Mouse (Mus musculus) kidney, adult 2 months (tissue): ENCODE data around the gene Dglucy. TPM values are rescaled to one million over a fixed set of nuclear protein-coding genes. Genes with fewer than 3 reads are reported as not detected.
A peak's percentile ranks its signal among the peaks of the same experiment; 100 is the strongest.

Experiments
- DNase-seq: peaks from one replicate; pipeline ENCODE4 v3.0.0; 2021
- H3K27ac ChIP-seq: fragments of 200-500 bp; 2 replicates; pipeline ENCODE4 v1.5.1; 2012; ENCODE audit warnings: low read depth, low read length, control low read depth, inconsistent platforms; ENCODE audit not compliant: insufficient read depth
- H3K27me3 ChIP-seq: fragments of 200-500 bp; replicated peaks from 2 replicates; pipeline ENCODE4 v1.6.1; 2012; ENCODE audit warnings: mild to moderate bottlenecking, moderate library complexity, low read length, inconsistent platforms; ENCODE audit not compliant: control insufficient read depth, insufficient read depth
- H3K36me3 ChIP-seq: fragments of 200-500 bp; 2 replicates; pipeline ENCODE4 v1.6.1; 2012; ENCODE audit warnings: mild to moderate bottlenecking, moderate library complexity, low read length, inconsistent platforms; ENCODE audit not compliant: control insufficient read depth, insufficient read depth
- H3K4me1 ChIP-seq: fragments of 200-500 bp; 2 replicates; pipeline ENCODE4 v1.6.1; 2011; ENCODE audit warnings: low read length; ENCODE audit not compliant: control insufficient read depth, insufficient read depth
- H3K4me3 ChIP-seq: fragments of 200-500 bp; 2 replicates; pipeline ENCODE4 v1.5.1; 2011; ENCODE audit warnings: mild to moderate bottlenecking, low read depth, low read length, control low read depth; ENCODE audit not compliant: insufficient read depth
- CTCF ChIP-seq: fragments of 200-500 bp; conservative IDR thresholded peaks from 2 replicates; pipeline ENCODE4 v1.5.1; 2011; ENCODE audit warnings: low read depth, mild to moderate bottlenecking, control low read depth, low read length, moderate library complexity, mixed read lengths; ENCODE audit not compliant: insufficient read depth, insufficient read length
- POLR2A ChIP-seq: fragments of 200-500 bp; IDR thresholded peaks from one replicate; pipeline ENCODE4 v1.6.1; 2011; ENCODE audit warnings: low read depth, low read length, control low read depth
- WGBS: fragments of 180-500 bp; shearing (Covaris S2); methylation state at CpG from one replicate; pipeline ENCODE4 v1.1.7; 2018; 5-methylcytosine and 5-hydroxymethylcytosine counted together
- polyA plus RNA-seq: library from polyadenylated mRNA; depleted of rRNA; stranded (reverse); fragments of >200 nt; gene quantifications from 2 replicates; pipeline ENCODE4 v1.2.3, GENCODE M21; 2012

Dglucy gene
- polyA plus RNA-seq, 1 experiment: 88.1 TPM

DNA sequence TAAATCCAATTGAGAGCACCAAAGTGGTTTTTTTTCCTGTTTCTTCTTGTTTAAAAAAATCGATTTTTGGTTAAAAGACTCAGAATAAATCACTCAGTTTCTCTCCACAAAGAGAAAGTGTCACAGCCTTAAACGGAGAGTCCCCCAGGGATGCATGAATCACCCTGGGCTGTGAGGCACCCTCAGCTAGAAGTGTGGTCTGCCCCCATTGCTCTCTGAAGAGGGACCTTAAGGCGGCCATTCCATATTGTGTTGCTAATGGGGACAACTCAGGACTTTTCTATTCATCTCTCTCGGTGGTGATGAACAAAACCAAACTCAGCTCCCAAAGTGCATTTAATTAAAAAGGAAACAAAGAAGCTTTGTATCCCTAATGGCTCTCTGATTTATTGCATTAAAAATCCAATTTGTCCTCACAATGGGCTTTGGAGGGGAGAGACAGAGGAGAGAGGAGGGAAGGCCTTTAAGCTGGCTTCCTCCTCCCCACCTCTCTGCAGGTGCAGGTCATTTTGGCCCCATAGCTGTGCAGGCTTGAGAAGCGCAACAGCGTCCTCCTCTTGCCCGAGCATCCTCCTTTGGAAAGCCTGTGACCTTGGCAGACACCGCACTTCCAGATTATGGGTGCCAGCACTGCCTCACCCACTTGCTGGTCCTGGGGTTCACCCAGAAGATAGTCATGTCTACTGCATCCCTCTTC is 52.9 kb downstream of the Dglucy start:
- H3K27me3 ChIP-seq: no peaks in the 10 kb centered on the region
- no peaks in the 10 kb centered on the region; the same call in 1 of the 2 replicates for H3K4me1 ChIP-seq
- no peak overlapping the region for H3K4me3 ChIP-seq
- TF ChIP-seq CTCF (no peak), POLR2A (no peak)
- WGBS: 81% methylated on average over 8 of the region's 8 CpGs
- DNase-seq: no peak
- no peak overlapping the region for H3K27ac ChIP-seq
- no peaks in the 10 kb centered on the region for H3K36me3 ChIP-seq

DNA sequence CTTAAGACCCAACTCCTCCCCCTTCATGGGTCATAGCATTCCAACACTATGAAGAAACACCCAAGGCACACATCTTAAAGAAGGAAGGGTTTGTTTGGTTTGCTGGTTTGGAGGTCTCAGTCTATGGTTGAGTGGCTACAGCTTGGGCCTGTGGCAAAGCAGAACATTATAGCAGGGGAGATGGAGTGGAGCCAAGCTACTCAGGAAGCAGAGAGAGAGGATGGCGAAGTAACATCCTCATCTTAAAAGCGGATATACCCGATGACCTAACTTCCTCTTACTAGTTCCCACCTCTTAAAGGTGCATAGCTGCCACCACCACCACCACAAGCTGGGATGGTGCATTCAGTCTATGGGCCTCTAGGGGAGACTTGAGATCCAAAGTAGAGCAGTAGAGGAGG is 58.4 kb downstream of the Dglucy start:
- Histone ChIP-seq H3K4me1 (no peaks in the 10 kb centered on the region), H3K27ac (no peak overlapping the region), H3K27me3 (no peaks in the 10 kb centered on the region), H3K36me3 (no peaks in the 10 kb centered on the region), H3K4me3 (no peak overlapping the region)
- WGBS: 58% methylated on average over 3 of the region's 3 CpGs
- TF ChIP-seq POLR2A (no peak), CTCF (no peak)
- DNase-seq: peak; percentile 7

DNA sequence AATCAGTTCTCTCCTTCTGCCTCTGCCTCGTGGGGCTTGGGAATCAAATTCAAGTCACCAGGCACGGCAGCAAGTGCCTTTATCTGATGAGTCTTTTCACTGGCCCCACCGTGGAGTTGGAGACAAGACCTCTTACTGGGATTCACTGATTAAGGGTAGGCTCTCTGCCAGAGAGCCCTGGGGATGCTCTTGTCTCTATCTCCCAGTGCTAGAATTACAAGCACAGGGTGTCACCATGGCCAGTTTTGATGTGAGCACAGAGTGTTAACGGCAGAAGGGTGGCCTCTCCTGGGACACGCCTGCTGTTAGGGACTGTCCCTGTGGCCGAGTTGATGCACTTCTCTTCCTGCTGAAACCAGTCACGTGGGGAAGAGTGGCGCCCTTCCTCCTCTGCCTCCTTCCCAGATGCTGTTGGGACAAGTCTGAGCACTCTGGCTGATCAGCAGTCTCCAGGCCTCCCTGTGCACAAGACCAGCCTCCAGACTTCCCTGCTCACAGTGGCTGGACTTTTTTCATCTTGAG is 60.3 kb downstream of the Dglucy start:
- Histone ChIP-seq H3K4me3 (no peak overlapping the region), H3K4me1 (no peaks in the 10 kb centered on the region), H3K27ac (no peak overlapping the region), H3K36me3 (no peaks in the 10 kb centered on the region), H3K27me3 (no peaks in the 10 kb centered on the region)
- DNase-seq: no peak
- 52% methylated on average over 8 of the region's 8 CpGs for WGBS
- TF ChIP-seq POLR2A (no peak), CTCF (no peak)

- Histone ChIP-seq H3K36me3 (no peaks in the 10 kb centered on the region; the same call in 1 of the 2 replicates), H3K27me3 (no peaks in the 10 kb centered on the region), H3K4me1 (no peaks in the 10 kb centered on the region), H3K4me3 (no peak overlapping the region), H3K27ac (no peak overlapping the region)
- DNase-seq: no peak
- 91% methylated on average over 6 of the region's 6 CpGs for WGBS
- no peak for TF ChIP-seq POLR2A
- TF ChIP-seq CTCF: no peak
Measured at GRCm38 (mm10) chr12:100839926-100840325, 61.1 kb downstream of the Dglucy start.

- H3K36me3 ChIP-seq: no peaks in the 10 kb centered on the region; the same call in 1 of the 2 replicates
- 8% methylated on average over 3 of the region's 3 CpGs for WGBS
- H3K4me3 ChIP-seq: no peak overlapping the region
- no peaks in the 10 kb centered on the region for H3K27me3 ChIP-seq
- H3K27ac ChIP-seq: no peak overlapping the region
- DNase-seq: peak; percentile 84
- TF ChIP-seq POLR2A (no peak), CTCF (peak; percentile 97)
- H3K4me1 ChIP-seq: no peaks in the 10 kb centered on the region
Measured at GRCm38 (mm10) chr12:100841211-100841792, 62.4 kb downstream of the Dglucy start.

- TF ChIP-seq CTCF: no peak
- no peak for TF ChIP-seq POLR2A
- Histone ChIP-seq H3K4me3 (no peak overlapping the region), H3K27ac (no peak overlapping the region), H3K4me1 (no peaks in the 10 kb centered on the region), H3K27me3 (no peaks in the 10 kb centered on the region), H3K36me3 (no peaks in the 10 kb centered on the region; the same call in 1 of the 2 replicates)
- 93% methylated on average over 4 of the region's 4 CpGs for WGBS
- no peak for DNase-seq
Measured at GRCm38 (mm10) chr12:100843171-100843570, 64.3 kb downstream of the Dglucy start.

GRCm38 (mm10) chr12:100844546-100844945 is 65.7 kb downstream of the Dglucy start:
- TF ChIP-seq POLR2A (no peak), CTCF (no peak)
- DNase-seq: no peak
- Histone ChIP-seq H3K4me3 (no peak overlapping the region), H3K4me1 (no peaks in the 10 kb centered on the region), H3K27ac (no peak overlapping the region), H3K27me3 (no peaks in the 10 kb centered on the region), H3K36me3 (no peaks in the 10 kb centered on the region; the same call in 1 of the 2 replicates)
- 92% methylated on average over 7 of the region's 7 CpGs for WGBS
